Mouse (Mus musculus): Measurements from ENCODE around the gene Heg1.

GRCm38 (mm10) chr16:33770778-33771454 is 86.7 kb downstream of the Heg1 start:
- TF ChIP-seq CTCF (IDR thresholded peaks at IDR 0.05; ENCODE audit: low read depth), result no peak
- TF ChIP-seq EP300 (IDR thresholded peaks at IDR 0.05; ENCODE audit: low read depth), result no peak
